Mouse (Mus musculus) limb, embryonic 11.5 days (tissue): Measurements from ENCODE around the gene Tsga10ip. TPM values are rescaled to one million over a fixed set of nuclear protein-coding genes. Genes with fewer than 3 reads are reported as not detected.

Source experiments
- ATAC-seq: fragments of 200-750 bp; cut with Nextera tagmentation; 2 replicates; pipeline ENCODE4 v1.8.0; 2017; ENCODE audit warnings: low read depth; ENCODE audit not compliant: insufficient number of reproducible peaks, low FRiP score, low TSS enrichment
- DNase-seq: peaks from one replicate; pipeline ENCODE4 v3.0.0-alpha.2; 2015; ENCODE audit warnings: low spot score
- H3K27ac ChIP-seq: fragments of 300-500 bp; sonication (generic); replicated peaks from 2 replicates; pipeline ENCODE4 v1.5.1; 2014; ENCODE audit warnings: low read depth, mild to moderate bottlenecking, low read length
- H3K27me3 ChIP-seq: fragments of 300-500 bp; sonication (generic); 2 replicates; pipeline ENCODE4 v1.6.1; 2014; ENCODE audit warnings: mild to moderate bottlenecking, low read length, mixed read lengths; ENCODE audit not compliant: control insufficient read depth, insufficient read depth
- H3K36me3 ChIP-seq: fragments of 300-500 bp; sonication (generic); 2 replicates; pipeline ENCODE4 v1.6.1; 2014; ENCODE audit warnings: mild to moderate bottlenecking, low read length, moderate library complexity, mixed read lengths; ENCODE audit not compliant: control insufficient read depth, insufficient read depth
- H3K4me1 ChIP-seq: fragments of 300-500 bp; sonication (generic); 2 replicates; pipeline ENCODE4 v1.6.1; 2014; ENCODE audit warnings: low read length, mixed read lengths; ENCODE audit not compliant: control insufficient read depth, insufficient read depth
- H3K4me2 ChIP-seq: fragments of 300-500 bp; sonication (generic); 2 replicates; pipeline ENCODE4 v1.6.1; 2014; ENCODE audit warnings: low read depth, mild to moderate bottlenecking, moderate library complexity; ENCODE audit not compliant: severe bottlenecking
- H3K4me3 ChIP-seq: fragments of 300-500 bp; sonication (generic); 2 replicates; pipeline ENCODE4 v1.5.1; 2014; ENCODE audit warnings: low read depth, low read length
- H3K9ac ChIP-seq: fragments of 300-500 bp; sonication (generic); 2 replicates; pipeline ENCODE4 v1.6.1; 2014; ENCODE audit warnings: mild to moderate bottlenecking, low read length
- H3K9me3 ChIP-seq: fragments of 300-500 bp; sonication (generic); 2 replicates; pipeline ENCODE4 v1.6.1; 2016; ENCODE audit warnings: low read length; ENCODE audit not compliant: control insufficient read depth
- WGBS: fragments of 180-500 bp; shearing (Covaris S2); extraction: QIAGEN DNeasy Blood & Tissue Kit; methylation state at CpG from one replicate; pipeline ENCODE4 v1.1.7; 2014; 5-methylcytosine and 5-hydroxymethylcytosine counted together
- polyA plus RNA-seq: library from polyadenylated mRNA; unstranded; fragments of >200 nt; fragmentation: Nextera tagmentation; extraction: Ambion mirVana; gene quantifications from 2 replicates; pipeline ENCODE4 v1.2.1, GENCODE M21; 2014

Tsga10ip gene
- polyA plus RNA-seq: not detected in 2 replicates

DNA sequence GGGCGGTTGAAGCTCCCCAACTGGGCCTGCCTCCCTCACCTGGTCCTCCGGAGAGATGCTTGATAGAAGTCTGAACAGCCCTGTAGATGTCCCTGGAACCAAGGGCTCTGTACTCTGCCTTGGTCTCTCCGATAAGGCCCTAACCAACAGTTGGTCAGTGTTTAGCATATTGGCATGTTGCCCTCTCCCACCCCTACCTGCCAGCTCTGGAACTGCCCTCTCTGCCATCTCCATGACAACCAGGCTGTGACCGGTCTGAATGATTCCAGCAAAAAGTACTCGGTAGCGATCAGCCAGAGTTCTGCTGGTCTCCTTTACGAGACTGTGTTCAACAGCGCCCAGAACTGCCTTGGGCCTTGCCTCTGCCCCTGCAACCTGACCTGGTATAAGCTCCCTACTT is at the start of gene Tsga10ip:
Gene Tsga10ip (minus strand): TSS at position 234 of the 400 bp plus-strand sequence.
- 78% methylated on average over 8 of the region's 8 CpGs for WGBS
- Histone ChIP-seq H3K4me2 (no peak within 1 kb of the TSS), H3K27ac (no peak within 1 kb of the TSS), H3K4me3 (no peak within 1 kb of the TSS), H3K36me3 (no peaks in the 10 kb centered on the region), H3K4me1 (0 out of 2 replicates have a peak, but pooled peaks cover 2% of the 10 kb centered on the region), H3K9ac (no peak within 1 kb of the TSS), H3K27me3 (no peaks in the 10 kb centered on the region), H3K9me3 (no peaks in the 10 kb centered on the region)
- DNase-seq: no peak
- ATAC-seq: no peak

DNA sequence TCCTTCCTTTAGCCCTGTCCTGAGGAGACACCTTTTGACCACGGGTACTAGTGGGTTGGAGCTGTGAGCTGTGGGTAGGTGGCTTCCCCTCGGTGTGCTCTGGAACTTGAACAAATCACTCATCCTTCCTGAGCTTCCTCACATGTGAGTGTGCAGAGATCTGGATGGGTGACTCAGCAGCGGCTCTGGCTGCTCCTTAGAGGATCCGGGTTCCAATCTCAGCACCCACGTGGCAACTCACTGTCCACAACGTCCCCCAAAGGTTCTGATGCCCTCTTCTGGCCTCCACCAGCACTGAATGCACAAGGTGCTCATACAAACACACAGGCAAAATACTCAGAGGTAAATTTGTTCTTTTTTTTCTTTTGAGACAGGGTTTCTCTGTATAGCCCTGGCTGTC is 49.4 kb upstream of the Tsga10ip start:
- WGBS: 80% methylated on average over 6 of the region's 6 CpGs
- Histone ChIP-seq H3K9ac (no peak overlapping the region), H3K4me1 (peaks cover 25% of the 10 kb centered on the region), H3K4me3 (no peak overlapping the region), H3K4me2 (no peak overlapping the region), H3K27me3 (peaks cover 33% of the 10 kb centered on the region), H3K36me3 (no peaks in the 10 kb centered on the region), H3K9me3 (no peaks in the 10 kb centered on the region), H3K27ac (no peak overlapping the region)
- no peak for ATAC-seq
- DNase-seq: no peak

DNA sequence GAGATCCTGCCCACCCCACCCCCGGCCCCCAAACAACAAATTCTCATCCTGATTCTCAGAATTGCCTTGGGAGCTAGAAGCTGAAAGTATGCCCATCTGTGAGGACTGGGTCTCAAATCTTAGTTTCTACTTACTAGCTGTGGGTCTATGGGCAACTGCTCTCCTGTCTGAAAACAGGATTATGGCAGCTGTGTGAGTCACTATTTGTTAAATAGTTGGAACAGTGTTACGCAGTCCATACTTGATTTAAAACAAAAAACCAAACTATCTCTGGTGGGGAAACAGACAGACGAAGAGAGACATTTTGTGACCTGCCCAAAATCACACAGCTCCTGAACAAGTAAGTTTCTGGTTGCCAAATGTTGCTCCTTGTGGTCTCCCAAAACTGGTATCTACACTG is 47.3 kb upstream of the Tsga10ip start:
- peaks cover 36% of the 10 kb centered on the region for H3K27me3 ChIP-seq
- WGBS: 88% methylated on average over 3 of the region's 3 CpGs

GRCm38 (mm10) chr19:5448354-5449150 is 46.2 kb upstream of the Tsga10ip start:
- Histone ChIP-seq H3K27ac (no peak overlapping the region), H3K36me3 (no peaks in the 10 kb centered on the region), H3K9me3 (no peaks in the 10 kb centered on the region), H3K4me1 (peaks cover 15% of the 10 kb centered on the region), H3K4me3 (peak overlapping the region; percentile 40), H3K27me3 (peaks cover 36% of the 10 kb centered on the region), H3K4me2 (peak overlapping the region; percentile 94), H3K9ac (peak overlapping the region; percentile 12; the same call in 1 of the 2 replicates)
- no peak for ATAC-seq
- peak; percentile 47 for DNase-seq
- WGBS: 7% methylated on average over 36 of the region's 36 CpGs

More for the DNA sequence above, 47.3 kb upstream of the Tsga10ip start:
- no peak overlapping the region for H3K9ac ChIP-seq
- no peak overlapping the region for H3K4me2 ChIP-seq
- no peaks in the 10 kb centered on the region for H3K9me3 ChIP-seq
- DNase-seq (no peak), ATAC-seq (no peak)
- no peak overlapping the region for H3K4me3 ChIP-seq
- peaks cover 15% of the 10 kb centered on the region for H3K4me1 ChIP-seq
- H3K36me3 ChIP-seq: no peaks in the 10 kb centered on the region
- H3K27ac ChIP-seq: no peak overlapping the region

DNA sequence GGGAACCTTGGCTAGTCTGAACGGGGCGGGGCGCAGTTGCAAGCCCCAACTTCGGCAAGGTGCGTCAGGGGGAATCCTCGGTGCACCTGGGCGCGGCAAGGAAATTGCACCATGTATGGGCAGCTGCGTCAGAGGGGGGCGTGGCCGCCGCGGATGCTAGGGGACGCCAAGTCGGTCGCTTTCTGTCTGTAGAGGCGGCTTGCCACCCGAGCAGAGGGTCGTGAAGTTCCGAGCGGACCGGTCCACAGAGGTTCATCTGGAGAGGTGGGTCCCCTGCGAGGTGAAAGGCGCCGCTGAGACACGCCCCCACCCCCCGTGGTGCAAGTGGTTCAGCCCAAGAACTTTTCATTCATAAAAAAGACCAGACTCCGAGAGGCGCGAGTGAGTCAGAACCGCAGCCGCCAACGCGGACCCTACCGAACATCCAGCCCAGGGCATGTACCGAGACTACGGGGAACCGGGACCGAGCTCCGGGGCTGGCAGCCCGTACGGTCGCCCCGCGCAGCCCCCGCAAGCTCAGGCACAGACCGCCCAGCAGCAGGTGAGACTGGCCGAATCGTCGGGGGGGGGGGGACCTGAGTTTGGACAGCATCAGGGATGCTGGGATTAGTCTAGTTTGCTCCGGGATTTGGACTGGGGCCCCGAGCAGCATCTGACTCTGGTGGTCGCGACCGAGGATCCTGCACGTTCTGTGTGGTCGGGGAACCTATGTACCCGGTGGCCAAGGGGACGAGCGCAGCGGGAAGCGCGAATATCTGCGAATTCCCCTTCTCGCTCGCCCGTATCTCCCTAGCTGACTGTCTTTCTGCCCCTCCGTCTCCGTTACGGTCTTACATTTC is 45.4 kb upstream of the Tsga10ip start, which contains the start of gene Fosl1:
Gene Fosl1 (plus strand): TSS at position 33 of the 839 bp plus-strand sequence.
- Histone ChIP-seq H3K36me3 (no peaks in the 10 kb centered on the region), H3K27ac (no peak within 1 kb of the TSS), H3K4me1 (peaks cover 15% of the 10 kb centered on the region), H3K4me2 (peak within 1 kb of the TSS; percentile 94), H3K9ac (peak within 1 kb of the TSS; percentile 7; the same call in 1 of the 2 replicates), H3K27me3 (peaks cover 36% of the 10 kb centered on the region), H3K9me3 (no peaks in the 10 kb centered on the region), H3K4me3 (peak within 1 kb of the TSS; percentile 40)
- DNase-seq: peak; percentile 80
- peak; percentile 67 for ATAC-seq
- WGBS: 1% methylated on average over 70 of the region's 70 CpGs

DNA sequence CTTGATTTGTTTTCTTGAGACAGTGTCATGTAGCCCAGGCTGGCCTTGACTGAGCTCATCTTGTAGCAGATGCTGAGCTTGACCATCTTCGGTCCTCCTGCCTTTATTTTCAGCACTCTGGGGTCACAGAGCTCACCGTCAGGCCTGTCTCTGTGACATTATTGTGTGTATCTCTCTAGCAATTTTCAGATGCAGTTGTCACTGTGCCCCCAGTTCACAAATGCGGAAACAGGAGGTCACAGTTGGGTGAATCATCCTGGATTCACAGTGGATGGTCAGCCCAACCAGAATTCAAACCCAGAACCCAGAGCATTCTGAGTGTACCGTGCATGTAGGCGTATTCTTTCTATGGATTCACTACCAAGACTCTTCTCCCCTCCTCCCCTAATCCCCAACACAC is 43.4 kb upstream of the Tsga10ip start:
- Histone ChIP-seq H3K4me2 (no peak overlapping the region), H3K9me3 (no peaks in the 10 kb centered on the region), H3K36me3 (no peaks in the 10 kb centered on the region), H3K27ac (no peak overlapping the region), H3K27me3 (peaks cover 36% of the 10 kb centered on the region), H3K4me3 (no peak overlapping the region), H3K9ac (no peak overlapping the region), H3K4me1 (peaks cover 15% of the 10 kb centered on the region)
- no peak for DNase-seq
- ATAC-seq: no peak
- 94% methylated on average over 5 of the region's 5 CpGs for WGBS

GRCm38 (mm10) chr19:5444954-5445353 is 42.6 kb upstream of the Tsga10ip start:
- H3K36me3 ChIP-seq: no peaks in the 10 kb centered on the region
- H3K9ac ChIP-seq: no peak overlapping the region
- WGBS: 30% methylated on average over 7 of the region's 7 CpGs
- H3K27me3 ChIP-seq: peaks cover 36% of the 10 kb centered on the region
- no peak for DNase-seq
- H3K4me2 ChIP-seq: no peak overlapping the region
- ATAC-seq: no peak
- no peaks in the 10 kb centered on the region for H3K9me3 ChIP-seq
- peaks cover 15% of the 10 kb centered on the region for H3K4me1 ChIP-seq
- H3K4me3 ChIP-seq: no peak overlapping the region
- H3K27ac ChIP-seq: no peak overlapping the region

DNA sequence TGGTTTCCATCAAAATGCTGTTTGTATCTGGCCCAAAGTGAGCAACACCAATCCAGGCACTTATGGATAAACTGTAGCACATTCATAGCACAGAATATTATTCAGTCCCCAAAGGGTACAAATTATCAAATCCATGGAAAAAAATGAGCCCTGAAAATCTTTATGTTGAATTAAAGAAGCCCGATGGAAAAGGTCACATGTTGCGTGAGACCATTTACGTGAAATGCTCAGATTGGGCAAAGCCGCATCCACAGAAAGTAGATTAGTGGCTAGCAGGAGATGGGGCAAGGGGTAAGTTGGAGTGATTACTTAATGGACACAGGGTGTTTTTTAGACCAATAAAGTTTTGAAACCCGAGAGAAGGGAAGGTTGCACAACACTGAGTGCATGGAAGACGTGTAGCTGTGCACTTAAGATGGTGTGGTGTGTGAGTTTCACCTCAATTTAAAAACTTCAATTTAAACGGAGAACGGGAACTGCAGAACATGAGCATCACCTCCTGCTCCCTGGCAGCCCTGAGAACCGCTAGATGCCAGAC is 42.1 kb upstream of the Tsga10ip start:
- Histone ChIP-seq H3K4me1 (peaks cover 15% of the 10 kb centered on the region), H3K9ac (no peak overlapping the region), H3K36me3 (no peaks in the 10 kb centered on the region), H3K4me3 (no peak overlapping the region), H3K9me3 (no peaks in the 10 kb centered on the region), H3K4me2 (no peak overlapping the region), H3K27ac (no peak overlapping the region), H3K27me3 (peaks cover 30% of the 10 kb centered on the region)
- ATAC-seq (no peak), DNase-seq (no peak)
- 60% methylated on average over 9 of the region's 9 CpGs for WGBS
